Mouse (Mus musculus) CH12.LX (cell line): ENCODE measurements around the gene Sycp2l.

Experiments
- CTCF ChIP-seq, 2 experiments: IDR thresholded peaks in 1 of 2; conservative IDR thresholded peaks in 1 of 2; 2 replicates each; pipeline ENCODE4 v1.5.1; 2011 to 2012; ENCODE audit warnings: low read depth in 2 of 2, low read length in 2 of 2, improper control_type of control experiment in 1 of 2, inconsistent platforms in 1 of 2, mild to moderate bottlenecking in 1 of 2, moderate library complexity in 1 of 2
- EP300 ChIP-seq: IDR thresholded peaks from 2 replicates; pipeline ENCODE4 v1.6.1; 2011; ENCODE audit warnings: low read length, improper control_type of control experiment
- MAFK ChIP-seq: IDR thresholded peaks from 2 replicates; pipeline ENCODE4 v1.6.1; 2011; ENCODE audit warnings: low read length, improper control_type of control experiment; ENCODE audit not compliant: insufficient replicate concordance
- MYC ChIP-seq: IDR thresholded peaks from 2 replicates; pipeline ENCODE4 v1.6.1; 2011; ENCODE audit warnings: low read depth, mild to moderate bottlenecking, improper control_type of control experiment, low read length
- POLR2A ChIP-seq: IDR thresholded peaks from 2 replicates; pipeline ENCODE4 v1.6.1; 2011; ENCODE audit warnings: low read depth, mild to moderate bottlenecking, improper control_type of control experiment, low read length
- RAD21 ChIP-seq: IDR thresholded peaks from 2 replicates; pipeline ENCODE4 v1.6.1; 2011; ENCODE audit warnings: low read depth, mild to moderate bottlenecking, low read length, improper control_type of control experiment, moderate library complexity
- USF1 ChIP-seq: IDR thresholded peaks from 2 replicates; pipeline ENCODE4 v1.6.1; 2014; ENCODE audit warnings: low read depth, mild to moderate bottlenecking, inconsistent platforms, low read length, improper control_type of control experiment
- ZC3H11A ChIP-seq: IDR thresholded peaks from 2 replicates; pipeline ENCODE4 v1.6.1; 2012; ENCODE audit warnings: low read depth, mild to moderate bottlenecking, inconsistent platforms, low read length, improper control_type of control experiment
- ZKSCAN1 ChIP-seq: IDR thresholded peaks from 2 replicates; pipeline ENCODE4 v1.6.1; 2012; ENCODE audit warnings: low read depth, inconsistent platforms, low read length, improper control_type of control experiment, borderline replicate concordance

GRCm38 (mm10) chr13:41203691-41204090, 89.6 kb downstream of the Sycp2l start:
- no peak for TF ChIP-seq ZKSCAN1
- TF ChIP-seq POLR2A = no peak
- TF ChIP-seq MYC = no peak
- no peak for TF ChIP-seq CTCF (conservative IDR thresholded peaks at IDR 0.05 in 1 of 2, IDR thresholded peaks at IDR 0.05 in 1 of 2; ENCODE audit: low read depth in 2 of 2, low read length in 2 of 2)
- no peak for TF ChIP-seq EP300
- no peak for TF ChIP-seq ZC3H11A
- no peak for TF ChIP-seq USF1
- no peak for TF ChIP-seq MAFK
- TF ChIP-seq RAD21 = no peak
